Mouse (Mus musculus): Measurements from ENCODE around the gene Ttll11.

- no peak for TF ChIP-seq TAL1 (IDR thresholded peaks at IDR 0.05; ENCODE audit: low read length)
- no peak for TF ChIP-seq GATA1 (IDR thresholded peaks at IDR 0.05; ENCODE audit: low read length)
These were observed 260.3 kb downstream of the Ttll11 start for GRCm38 (mm10) chr2:35719230-35720005.
